Mouse (Mus musculus) embryo, embryonic 9.5 days (tissue): ENCODE data around the gene Zmynd8.

Source experiments
- DNase-seq: peaks from one replicate; pipeline ENCODE4 v3.0.0-alpha.2; 2017; ENCODE audit errors: extremely low spot score

The Zmynd8 gene

GRCm38 (mm10) chr2:165898202-165899194 lies at the start of gene Zmynd8:
Zmynd8 (minus strand) TSS chr2:165899016.
- DNase-seq: peak; percentile 82

- no peak for DNase-seq
These were observed 49.2 kb upstream of the Zmynd8 start for GRCm38 (mm10) chr2:165948007-165948406.

- no peak for DNase-seq
These were observed 47.3 kb upstream of the Zmynd8 start for GRCm38 (mm10) chr2:165946046-165946564.

DNA sequence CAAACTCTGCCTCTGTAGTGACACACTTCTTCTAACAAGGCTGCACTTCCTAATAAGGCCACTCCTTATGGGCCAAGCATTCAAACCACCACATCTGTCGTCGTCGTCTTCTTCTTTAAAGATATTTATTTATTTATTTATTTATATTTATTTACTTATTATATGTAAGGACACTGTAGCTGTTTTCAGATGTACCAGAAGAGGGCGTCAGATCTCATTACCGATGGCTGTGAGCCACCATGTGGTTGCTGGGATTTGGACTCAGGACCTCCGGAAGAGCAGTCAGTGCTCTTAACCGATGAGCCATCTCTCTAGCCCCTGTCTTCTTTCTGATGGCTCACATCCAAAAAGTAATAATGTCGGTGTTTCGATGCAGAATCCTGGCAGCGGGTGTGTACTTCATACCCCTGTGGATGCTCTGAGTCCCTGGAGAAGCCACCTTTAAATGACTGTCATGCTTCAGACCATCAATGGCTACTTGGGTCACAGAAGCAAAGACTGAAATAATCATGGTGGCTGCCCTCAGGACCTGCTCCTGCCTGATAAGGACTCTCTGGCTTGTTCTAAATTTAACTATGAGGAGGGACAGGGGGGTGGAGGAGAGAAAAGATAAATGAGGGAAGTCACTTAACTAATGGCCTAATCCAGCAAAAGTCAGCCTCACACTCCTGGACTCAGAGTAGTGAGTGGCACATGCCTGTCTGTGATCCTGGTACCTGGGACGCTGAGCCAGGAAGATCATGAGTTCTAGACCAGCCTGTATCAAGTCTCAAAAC lies 45.9 kb upstream of the Zmynd8 start:
- no peak for DNase-seq

DNA sequence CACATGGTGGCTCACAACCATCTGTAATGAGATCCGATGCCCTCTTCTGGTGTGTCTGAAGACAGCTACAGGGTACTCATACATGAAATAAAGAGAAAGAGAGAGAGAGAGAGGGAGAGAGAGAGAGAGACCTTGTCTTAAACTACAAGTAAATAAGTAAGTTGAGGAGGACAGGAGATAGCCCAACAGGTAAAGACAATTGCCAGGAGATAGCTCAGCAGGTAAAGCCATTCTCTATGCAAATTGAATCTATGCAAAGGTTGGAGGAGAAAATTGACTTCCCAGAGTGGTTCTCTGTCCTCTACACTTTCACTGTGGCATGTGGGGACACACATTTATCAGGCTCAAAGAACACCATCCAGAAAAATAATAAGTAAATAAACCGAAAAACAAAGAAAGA lies 44.3 kb upstream of the Zmynd8 start:
- no peak for DNase-seq

DNA sequence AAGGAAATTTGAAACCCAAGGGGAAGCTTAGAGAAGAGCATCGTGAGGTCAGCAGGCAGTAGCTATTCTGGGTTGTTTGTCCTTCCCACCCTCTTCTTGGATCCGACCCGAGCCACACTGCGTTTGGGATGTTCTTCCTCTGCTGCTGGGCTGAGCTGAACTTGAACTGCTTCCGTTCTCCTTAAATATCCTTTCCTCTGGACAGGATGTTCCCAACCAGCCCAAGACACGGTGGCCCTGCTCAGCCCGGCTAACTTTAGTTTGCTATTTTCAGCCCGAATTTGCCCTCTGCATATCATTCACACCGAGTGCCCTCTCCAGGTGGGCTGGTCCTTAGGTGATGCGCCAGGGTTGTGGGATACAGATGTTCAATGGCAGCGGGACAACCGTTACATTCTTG lies 37.3 kb upstream of the Zmynd8 start:
- DNase-seq: no peak

GRCm38 (mm10) chr2:165927705-165928104 lies 28.9 kb upstream of the Zmynd8 start:
- no peak for DNase-seq

GRCm38 (mm10) chr2:165926191-165926590 lies 27.4 kb upstream of the Zmynd8 start:
- no peak for DNase-seq

- DNase-seq: no peak
These were observed 26.3 kb upstream of the Zmynd8 start for GRCm38 (mm10) chr2:165925144-165925543.

- no peak for DNase-seq
These were observed 25.9 kb upstream of the Zmynd8 start for GRCm38 (mm10) chr2:165924695-165925094.

DNA sequence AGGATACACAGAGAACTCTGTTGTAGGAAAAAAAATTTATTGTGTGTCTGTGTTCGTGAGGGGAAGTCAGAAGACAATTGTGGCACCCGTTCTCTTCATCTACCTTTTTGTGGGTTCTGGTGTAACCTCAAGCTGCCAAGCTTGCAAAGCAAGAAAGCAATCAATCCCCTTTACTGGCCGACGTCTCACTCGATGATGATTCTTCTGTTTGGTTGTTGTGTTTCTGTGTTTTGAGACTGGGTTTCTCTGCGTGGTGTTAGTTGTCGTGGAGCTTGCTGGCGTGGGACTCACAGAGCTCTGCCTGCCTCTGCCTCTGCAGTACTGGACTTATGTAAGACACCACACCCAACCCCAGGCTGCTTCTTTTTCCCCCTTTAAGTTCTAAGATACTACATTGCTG lies 24.9 kb upstream of the Zmynd8 start:
- DNase-seq: no peak

DNA sequence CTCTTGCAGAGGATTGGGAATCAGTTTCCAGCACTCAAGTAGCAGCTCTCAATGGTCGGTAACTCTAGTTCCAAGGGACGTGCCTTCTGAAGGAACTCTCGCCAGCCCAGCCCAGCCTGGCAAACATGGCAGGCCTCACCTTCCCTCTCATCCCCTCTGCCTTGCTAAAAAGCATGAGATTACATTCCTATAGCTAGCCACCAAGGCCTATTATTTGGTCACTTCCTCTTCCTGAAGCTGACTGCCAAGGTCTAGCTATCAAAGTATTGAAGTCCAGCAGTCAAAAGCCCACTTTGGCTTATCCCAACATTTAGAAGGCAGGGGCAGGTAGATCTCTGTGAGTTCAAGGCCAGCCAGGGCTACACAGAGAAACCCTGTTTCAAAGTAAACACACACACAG lies 24.2 kb upstream of the Zmynd8 start:
- DNase-seq: no peak

GRCm38 (mm10) chr2:165922047-165922728 lies 23.4 kb upstream of the Zmynd8 start:
- no peak for DNase-seq

DNA sequence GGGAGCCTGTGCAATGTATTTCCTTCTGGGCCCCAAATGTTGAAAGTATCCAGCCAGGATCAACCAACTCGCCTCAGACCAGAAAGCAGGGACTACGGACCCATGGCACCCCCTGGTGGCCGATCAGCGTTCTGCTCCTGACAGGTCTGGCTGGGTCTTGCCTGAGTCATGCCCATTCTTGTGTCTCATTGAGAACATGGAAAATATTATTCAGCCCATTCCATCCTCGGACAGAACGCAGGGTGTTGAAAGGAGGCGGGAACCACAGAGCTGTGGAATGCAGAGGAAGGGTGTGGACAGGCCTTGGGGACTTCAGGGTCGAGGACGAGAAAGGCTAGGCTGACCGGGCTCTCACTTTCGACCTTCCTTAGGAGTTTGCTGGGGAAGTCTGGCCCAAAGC lies 15.5 kb upstream of the Zmynd8 start:
- DNase-seq: peak; percentile 90

- DNase-seq: no peak
These were observed 14.3 kb upstream of the Zmynd8 start for GRCm38 (mm10) chr2:165913073-165913472.

DNA sequence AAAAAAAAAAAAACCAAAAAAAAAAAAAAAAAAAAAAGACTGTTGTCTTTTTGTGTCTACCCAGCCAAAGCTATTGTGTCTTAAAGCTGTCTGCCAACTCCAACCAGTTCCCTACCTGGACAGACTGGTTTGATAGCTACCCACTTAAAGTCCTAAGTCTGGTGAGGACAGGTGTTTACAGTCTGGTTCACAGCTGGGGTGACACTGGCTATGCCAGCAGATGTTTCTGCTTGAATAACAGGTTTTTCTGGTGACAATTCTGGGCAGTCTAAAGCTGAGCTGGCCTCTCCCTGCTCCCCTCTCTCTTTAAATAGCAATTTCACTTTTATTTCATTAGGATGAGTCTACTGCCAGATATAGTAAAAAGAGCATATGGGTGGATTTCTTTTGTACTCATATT lies 10.9 kb upstream of the Zmynd8 start:
- no peak for DNase-seq

GRCm38 (mm10) chr2:165907199-165907598 lies 8.4 kb upstream of the Zmynd8 start:
- no peak for DNase-seq

GRCm38 (mm10) chr2:165906332-165906945 lies 7.6 kb upstream of the Zmynd8 start:
- DNase-seq: peak; percentile 68

GRCm38 (mm10) chr2:165901127-165901384 lies 2.2 kb upstream of the Zmynd8 start:
- DNase-seq: no peak

- peak; percentile 75 for DNase-seq
These were observed 1.7 kb upstream of the Zmynd8 start for GRCm38 (mm10) chr2:165900351-165901126.

- DNase-seq: no peak
These were observed 1.1 kb upstream of the Zmynd8 start for GRCm38 (mm10) chr2:165899923-165900322.
